Mouse (Mus musculus): ENCODE data around the gene Myl6b. TPM values are rescaled to one million over a fixed set of nuclear protein-coding genes. Genes with fewer than 3 reads are reported as not detected.

The Myl6b gene
- total and polyA plus RNA-seq, 3 experiments = 0.39 to 3.9 (median 2.5) TPM

DNA sequence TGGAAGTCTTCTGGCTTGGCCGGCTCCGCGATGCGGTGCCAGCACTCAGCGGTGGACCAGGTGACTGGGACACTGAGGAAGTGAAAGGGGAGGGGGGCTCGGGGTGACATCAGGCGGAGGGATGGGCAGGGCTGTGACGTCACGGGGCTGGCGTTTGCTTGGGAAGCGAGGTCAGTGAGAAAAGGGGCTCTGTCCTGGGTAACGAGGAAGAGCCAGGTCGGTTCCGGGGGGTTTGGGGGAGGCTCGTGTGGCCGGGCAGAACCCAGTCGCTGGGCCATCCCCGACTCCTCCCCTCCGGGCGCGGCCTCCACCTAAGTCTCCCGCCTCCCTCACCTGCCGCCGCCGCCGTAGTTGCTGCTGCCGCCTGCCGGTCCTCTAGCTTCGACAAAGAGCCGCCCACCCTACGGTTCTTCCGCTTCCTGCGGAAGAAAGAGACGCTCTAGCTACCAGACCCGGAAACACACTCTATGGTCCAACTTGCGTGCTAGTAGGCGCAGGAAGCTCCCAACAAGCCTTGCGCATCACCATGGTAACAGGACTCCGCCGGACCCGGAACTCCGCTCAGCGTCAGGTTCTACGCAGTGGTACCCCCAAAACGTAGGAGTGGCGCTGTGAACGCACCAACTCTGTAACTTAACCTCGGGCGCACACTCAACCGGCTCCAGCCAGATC is 49.0 kb upstream of the Myl6b start, which contains the start of gene Zc3h10:
Gene Zc3h10, minus strand, starts transcription at position 414 of the 672 bp plus-strand sequence.
- Histone ChIP-seq H3K36me3 (replicated peaks in 1 of 2; ENCODE audit: control insufficient read depth in 1 of 2, insufficient read depth in 1 of 2, low read length in 1 of 2) (peaks cover 32 to 38% of the 10 kb centered on the region in 2 experiments), H3K9me3 (replicated peaks; ENCODE audit: low read length) (no peaks in the 10 kb centered on the region), H3K79me2 (replicated peaks; ENCODE audit: control insufficient read depth, extremely low read depth, insufficient read depth, poor library complexity, severe bottlenecking) (peaks cover 18% of the 10 kb centered on the region), H3K27ac (ENCODE audit: insufficient read depth, low read depth) (peak within 1 kb of the TSS; percentile 85), H3K4me1 (ENCODE audit: control insufficient read depth in 1 of 2, insufficient read depth in 2 of 2) (peaks cover 13 to 39% of the 10 kb centered on the region in 2 experiments), H3K9ac (ENCODE audit: insufficient read depth, low read depth) (peak within 1 kb of the TSS; percentile 99), H3K4me3 (replicated peaks in 1 of 3; ENCODE audit: low read depth in 2 of 3, low read length in 2 of 3, poor library complexity in 1 of 3) (peak within 1 kb of the TSS; percentile 77 to 90 (median 79)), H3K27me3 (replicated peaks) (no peaks in the 10 kb centered on the region), H3K4me2 (ENCODE audit: insufficient read depth, low read depth, poor library complexity, severe bottlenecking) (peak within 1 kb of the TSS; percentile 93)
- in situ Hi-C loops (cut with MboI; ENCODE audit: low pct_ligation_motif_present, low pct_unique_long_range_greater_than_20kb, low sequenced_read_pairs) (no loop called here), dilution Hi-C loops (cut with MboI; ENCODE audit: extremely low pct_ligation_motif_present, extremely low pct_unique_long_range_greater_than_20kb, low sequenced_read_pairs) (no loop called here)
- peak; percentile 99 for DNase-seq (ENCODE audit: extremely low read depth)
- TF ChIP-seq MXI1 (IDR thresholded peaks at IDR 0.05; ENCODE audit: low read depth, low read length) (peak; percentile 93), MEF2A (IDR thresholded peaks at IDR 0.05; ENCODE audit: borderline replicate concordance, low read depth, low read length) (peak; percentile 55; the same call in 1 of the 2 replicates), CHD1 (IDR thresholded peaks at IDR 0.05; ENCODE audit: low read depth, low read length) (no peak), TBP (conservative IDR thresholded peaks at IDR 0.05; ENCODE audit: low read depth, low read length) (peak; percentile 72; the same call in 1 of the 2 replicates), HCFC1 (IDR thresholded peaks at IDR 0.05; ENCODE audit: low read depth, low read length) (peak; percentile 95), ZC3H11A (IDR thresholded peaks at IDR 0.05; ENCODE audit: low read depth, low read length) (no peak), CTCF (conservative IDR thresholded peaks at IDR 0.05 in 1 of 2, IDR thresholded peaks at IDR 0.05 in 1 of 2; ENCODE audit: low read depth in 2 of 2, low read length in 2 of 2) (peak in 1 of 2 experiments; percentile 45; a peak in 2 of 4 replicates), KAT2A (IDR thresholded peaks at IDR 0.05; ENCODE audit: insufficient replicate concordance, low read length) (peak; percentile 91; the same call in 1 of the 2 replicates), PAX5 (IDR thresholded peaks at IDR 0.05; ENCODE audit: low read length) (no peak), MAX (IDR thresholded peaks at IDR 0.05; ENCODE audit: low read length) (no peak), E2F4 (IDR thresholded peaks at IDR 0.05; ENCODE audit: insufficient replicate concordance, low read depth, low read length) (no peak; the same call in 1 of the 2 replicates), TCF12 (IDR thresholded peaks at IDR 0.05; ENCODE audit: low read depth, low read length) (peak; percentile 66; the same call in 1 of the 2 replicates), UBTF (IDR thresholded peaks at IDR 0.05; ENCODE audit: low read depth, low read length) (peak; percentile 45; the same call in 1 of the 2 replicates), SIN3A (IDR thresholded peaks at IDR 0.05; ENCODE audit: low read length) (peak; percentile 97), RCOR1 (conservative IDR thresholded peaks at IDR 0.05; ENCODE audit: low read depth, low read length) (no peak), IRF4 (IDR thresholded peaks at IDR 0.05; ENCODE audit: low read depth, low read length) (peak; percentile 82), MYC (IDR thresholded peaks at IDR 0.05; ENCODE audit: low read depth, low read length) (no peak), ZMIZ1 (IDR thresholded peaks at IDR 0.05; ENCODE audit: low read depth, low read length) (peak; percentile 95), JUN (IDR thresholded peaks at IDR 0.05; ENCODE audit: insufficient read depth, low read depth, low read length) (no peak), NRF1 (IDR thresholded peaks at IDR 0.05; ENCODE audit: low read depth, low read length) (peak; percentile 71), CHD2 (IDR thresholded peaks at IDR 0.05; ENCODE audit: low read length) (peak; percentile 83), ZKSCAN1 (IDR thresholded peaks at IDR 0.05; ENCODE audit: borderline replicate concordance, low read depth, low read length) (no peak), RAD21 (IDR thresholded peaks at IDR 0.05; ENCODE audit: low read depth, low read length) (no peak), ZNF384 (IDR thresholded peaks at IDR 0.05; ENCODE audit: low read depth, low read length) (no peak; the same call in 1 of the 2 replicates), USF1 (IDR thresholded peaks at IDR 0.05; ENCODE audit: low read depth, low read length) (peak; percentile 44), BHLHE40 (IDR thresholded peaks at IDR 0.05; ENCODE audit: low read depth, low read length) (peak; percentile 3; the same call in 1 of the 2 replicates), SMC3 (IDR thresholded peaks at IDR 0.05; ENCODE audit: low read depth, low read length) (peak; percentile 9; the same call in 1 of the 2 replicates), NELFE (IDR thresholded peaks at IDR 0.05; ENCODE audit: low read depth, low read length) (0 out of 2 replicates have a peak, but pooled peaks have one; percentile 23), MAZ (IDR thresholded peaks at IDR 0.05; ENCODE audit: low read depth, low read length) (peak; percentile 72; the same call in 1 of the 2 replicates), MAFK (IDR thresholded peaks at IDR 0.05; ENCODE audit: insufficient replicate concordance, low read length) (no peak), ETS1 (conservative IDR thresholded peaks at IDR 0.05; ENCODE audit: low read depth, low read length) (no peak; the same call in none of the 2 replicates), JUND (conservative IDR thresholded peaks at IDR 0.05; ENCODE audit: low read depth, low read length) (no peak), EP300 (IDR thresholded peaks at IDR 0.05; ENCODE audit: low read length) (0 out of 2 replicates have a peak, but pooled peaks have one; percentile 45), POLR2AphosphoS2 (IDR thresholded peaks at IDR 0.05; ENCODE audit: low read depth, low read length) (peak; percentile 100), USF2 (conservative IDR thresholded peaks at IDR 0.05; ENCODE audit: low read depth, low read length) (no peak; the same call in 1 of the 2 replicates), GABPA (IDR thresholded peaks at IDR 0.05; ENCODE audit: insufficient replicate concordance, low read depth, low read length) (no peak; the same call in none of the 2 replicates), POLR2A (IDR thresholded peaks at IDR 0.05; ENCODE audit: low read depth, low read length) (peak; percentile 95), ELF1 (IDR thresholded peaks at IDR 0.05; ENCODE audit: low read depth, low read length) (peak; percentile 99)

Measured in CH12.LX (cell line).